Mouse (Mus musculus) testis, adult 2 months (tissue): Measurements from ENCODE around the gene Bsx. TPM values are rescaled to one million over a fixed set of nuclear protein-coding genes. Genes with fewer than 3 reads are reported as not detected.

Experiments used
- H3K27ac ChIP-seq: fragments of 200-500 bp; 2 replicates; pipeline ENCODE4 v1.5.1; 2012; ENCODE audit warnings: low read depth, low read length; ENCODE audit not compliant: control insufficient read depth, insufficient read depth
- H3K27me3 ChIP-seq: fragments of 200-500 bp; 2 replicates; pipeline ENCODE4 v1.6.1; 2012; ENCODE audit warnings: mild to moderate bottlenecking, low read length, moderate library complexity; ENCODE audit not compliant: control insufficient read depth, insufficient read depth
- H3K36me3 ChIP-seq: fragments of 200-500 bp; 2 replicates; pipeline ENCODE4 v1.6.1; 2012; ENCODE audit warnings: mild to moderate bottlenecking, low read length; ENCODE audit not compliant: control insufficient read depth, insufficient read depth
- H3K4me1 ChIP-seq: fragments of 200-500 bp; 2 replicates; pipeline ENCODE4 v1.6.1; 2012; ENCODE audit warnings: low read length; ENCODE audit not compliant: control insufficient read depth, insufficient read depth
- H3K4me3 ChIP-seq: fragments of 200-500 bp; 2 replicates; pipeline ENCODE4 v1.5.1; 2012; ENCODE audit warnings: low read depth, mild to moderate bottlenecking, low read length, moderate library complexity, mixed read lengths; ENCODE audit not compliant: control insufficient read depth
- CTCF ChIP-seq: fragments of 200-500 bp; IDR thresholded peaks from 2 replicates; pipeline ENCODE4 v1.5.1; 2012; ENCODE audit warnings: low read depth, mild to moderate bottlenecking, inconsistent platforms, low read length, moderate library complexity; ENCODE audit not compliant: control insufficient read depth, insufficient read depth, insufficient replicate concordance
- POLR2A ChIP-seq: fragments of 200-500 bp; IDR thresholded peaks from 2 replicates; pipeline ENCODE4 v1.6.1; 2012; ENCODE audit warnings: low read depth, mild to moderate bottlenecking, inconsistent platforms, low read length, moderate library complexity; ENCODE audit not compliant: control insufficient read depth
- polyA plus RNA-seq: library from polyadenylated mRNA; depleted of rRNA; stranded (reverse); fragments of >200 nt; gene quantifications from 2 replicates; pipeline ENCODE4 v1.2.3, GENCODE M21; 2012; rRNA removed

Bsx gene
- polyA plus RNA-seq, result 0.02 TPM in 1 of 2 replicates, not detected in the other

GRCm38 (mm10) chr9:40873556-40874470 lies at the start of gene Bsx:
Bsx (plus strand) TSS chr9:40874127.
- TF ChIP-seq CTCF (no peak), POLR2A (no peak)
- no peak within 1 kb of the TSS for H3K4me3 ChIP-seq
- H3K27me3 ChIP-seq, result peaks cover 7% of the 10 kb centered on the region
- H3K4me1 ChIP-seq, result peaks cover 9% of the 10 kb centered on the region
- H3K27ac ChIP-seq, result no peak within 1 kb of the TSS
- no peaks in the 10 kb centered on the region for H3K36me3 ChIP-seq

GRCm38 (mm10) chr9:40825601-40826000 lies 48.3 kb upstream of the Bsx start:
- Histone ChIP-seq H3K27ac (no peak overlapping the region), H3K4me1 (peaks cover 3% of the 10 kb centered on the region; the same call in 1 of the 2 replicates), H3K27me3 (no peaks in the 10 kb centered on the region), H3K4me3 (no peak overlapping the region), H3K36me3 (no peaks in the 10 kb centered on the region)
- TF ChIP-seq POLR2A, result no peak

GRCm38 (mm10) chr9:40827366-40827765 lies 46.6 kb upstream of the Bsx start:
- Histone ChIP-seq H3K27ac (no peak overlapping the region), H3K4me3 (no peak overlapping the region), H3K4me1 (no peaks in the 10 kb centered on the region), H3K36me3 (no peaks in the 10 kb centered on the region), H3K27me3 (no peaks in the 10 kb centered on the region)
- TF ChIP-seq POLR2A (no peak), CTCF (no peak)

- Histone ChIP-seq H3K4me1 (peaks cover 2% of the 10 kb centered on the region), H3K4me3 (no peak overlapping the region), H3K27ac (no peak overlapping the region), H3K36me3 (no peaks in the 10 kb centered on the region), H3K27me3 (no peaks in the 10 kb centered on the region)
- TF ChIP-seq POLR2A (no peak), CTCF (peak; percentile 85; the same call in 1 of the 2 replicates)
Measured at GRCm38 (mm10) chr9:40834569-40834968, 39.4 kb upstream of the Bsx start.

- Histone ChIP-seq H3K27ac (no peak overlapping the region), H3K36me3 (no peaks in the 10 kb centered on the region), H3K4me1 (peaks cover 2% of the 10 kb centered on the region), H3K4me3 (no peak overlapping the region), H3K27me3 (no peaks in the 10 kb centered on the region)
- TF ChIP-seq POLR2A, result no peak
Measured at GRCm38 (mm10) chr9:40836681-40837080, 37.2 kb upstream of the Bsx start.

GRCm38 (mm10) chr9:40839662-40840061 lies 34.3 kb upstream of the Bsx start:
- Histone ChIP-seq H3K4me1 (no peaks in the 10 kb centered on the region), H3K4me3 (no peak overlapping the region), H3K27me3 (no peaks in the 10 kb centered on the region), H3K27ac (no peak overlapping the region), H3K36me3 (no peaks in the 10 kb centered on the region)
- no peak for TF ChIP-seq POLR2A
- no peak for TF ChIP-seq CTCF

GRCm38 (mm10) chr9:40851515-40851914 lies 22.4 kb upstream of the Bsx start:
- no peak overlapping the region for H3K4me3 ChIP-seq
- no peaks in the 10 kb centered on the region for H3K27me3 ChIP-seq
- H3K27ac ChIP-seq, result no peak overlapping the region
- TF ChIP-seq CTCF (no peak), POLR2A (no peak)
- H3K4me1 ChIP-seq, result no peaks in the 10 kb centered on the region
- H3K36me3 ChIP-seq, result no peaks in the 10 kb centered on the region
